Mouse (Mus musculus) kidney, adult 8-10 months (tissue): ENCODE data around the gene Scgb2b12.
"Not testable (repeated sequence)": the region's sequence is repeated elsewhere in the genome, so short reads cannot be mapped to it uniquely, and the experiment has no call there.

ENCODE experiments used
- DNase-seq, 2 experiments: peaks; one replicate each; pipeline ENCODE4 v3.0.0; 2022

Scgb2b12 gene

DNA sequence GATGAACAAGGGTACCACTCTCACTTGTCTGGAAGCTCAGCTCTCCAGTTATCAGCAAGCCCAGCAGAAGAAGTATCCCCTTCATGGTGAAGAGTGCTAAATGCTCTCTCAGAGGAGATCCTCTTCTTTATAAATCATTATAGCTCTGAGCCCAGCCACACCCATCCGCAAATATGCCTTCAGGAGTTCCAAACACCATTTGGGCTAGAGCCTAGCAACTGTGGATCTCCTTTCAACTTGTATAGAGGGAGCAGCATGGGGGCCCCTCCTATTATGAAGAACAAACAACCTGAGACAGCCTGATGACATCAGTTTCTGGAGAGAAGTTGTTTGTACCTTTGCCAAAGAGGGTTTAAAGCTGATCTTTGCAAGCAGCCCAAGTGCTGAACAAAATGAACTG lies at the start of gene Scgb2b12:
TSS of gene Scgb2b12 (minus strand) at position 101 of the 400 bp plus-strand sequence.
- not testable (repeated sequence) for DNase-seq

- DNase-seq, result not testable (repeated sequence)
Observed at GRCm38 (mm10) chr7:32333882-32334281, 6.8 kb upstream of the Scgb2b12 start, which contains the start of gene Scgb1b12. Gene Scgb1b12 (plus strand): TSS chr7:32334182.
